Mouse (Mus musculus) spleen, postnatal 4 days (tissue): Measurements from ENCODE around the gene Lrrc72.
"Not testable (repeated sequence)": the region's sequence is repeated elsewhere in the genome, so short reads cannot be mapped to it uniquely, and the experiment has no call there.

Experiments
- DNase-seq, 2 experiments: peaks; one replicate each; pipeline ENCODE4 v3.0.0; 2022; ENCODE audit warnings: low spot score in 2 of 2

The Lrrc72 gene

GRCm38 (mm10) chr12:36253298-36253697 lies at the start of gene Lrrc72:
TSS of gene Lrrc72 (minus strand) at chr12:36253398.
- DNase-seq: no peak

GRCm38 (mm10) chr12:36302326-36302725 lies 49.1 kb upstream of the Lrrc72 start:
- no peak for DNase-seq

- DNase-seq: no peak
Observed at GRCm38 (mm10) chr12:36291346-36291745, 38.1 kb upstream of the Lrrc72 start.

GRCm38 (mm10) chr12:36290465-36290864 lies 37.3 kb upstream of the Lrrc72 start:
- DNase-seq: no peak

- DNase-seq: no peak
Observed at GRCm38 (mm10) chr12:36289634-36290033, 36.4 kb upstream of the Lrrc72 start.

GRCm38 (mm10) chr12:36274823-36275222 lies 21.6 kb upstream of the Lrrc72 start:
- no peak for DNase-seq

- DNase-seq: no peak
Observed at GRCm38 (mm10) chr12:36267670-36268246, 14.6 kb upstream of the Lrrc72 start.

GRCm38 (mm10) chr12:36262116-36262721 lies 9.0 kb upstream of the Lrrc72 start:
- no peak for DNase-seq

- no peak for DNase-seq
Observed at GRCm38 (mm10) chr12:36255413-36255812, 2.2 kb upstream of the Lrrc72 start.

GRCm38 (mm10) chr12:36241171-36241570 lies 12.0 kb downstream of the Lrrc72 start:
- no peak for DNase-seq

GRCm38 (mm10) chr12:36231386-36231785 lies 21.8 kb downstream of the Lrrc72 start:
- DNase-seq: no peak

GRCm38 (mm10) chr12:36224392-36224791 lies 28.8 kb downstream of the Lrrc72 start:
- DNase-seq: no peak

GRCm38 (mm10) chr12:36216905-36217304 lies 36.3 kb downstream of the Lrrc72 start:
- no peak for DNase-seq

- no peak for DNase-seq
Observed at GRCm38 (mm10) chr12:36216230-36216629, 37.0 kb downstream of the Lrrc72 start.

GRCm38 (mm10) chr12:36215149-36215480 lies 38.1 kb downstream of the Lrrc72 start:
- peak; percentile 18 to 64 for DNase-seq

- DNase-seq: no peak
Observed at GRCm38 (mm10) chr12:36214389-36215148, 38.6 kb downstream of the Lrrc72 start.

GRCm38 (mm10) chr12:36210096-36210495 lies 43.1 kb downstream of the Lrrc72 start:
- no peak for DNase-seq

GRCm38 (mm10) chr12:36208456-36208855 lies 44.7 kb downstream of the Lrrc72 start:
- DNase-seq: no peak

- DNase-seq: no peak
Observed at GRCm38 (mm10) chr12:36207800-36208148, 45.4 kb downstream of the Lrrc72 start.

GRCm38 (mm10) chr12:36207072-36207799 lies 46.0 kb downstream of the Lrrc72 start:
- DNase-seq: no peak

- not testable (repeated sequence) for DNase-seq
Observed at GRCm38 (mm10) chr12:36205579-36206119, 47.5 kb downstream of the Lrrc72 start.

GRCm38 (mm10) chr12:36194976-36195375 lies 58.2 kb downstream of the Lrrc72 start:
- no peak for DNase-seq
